ENCODE assay signal across 17 mouse cellular contexts in genomic region chr15:78989152-78990092, GRCm38 (mm10). TPM values are rescaled to one million over a fixed set of nuclear protein-coding genes. Genes with fewer than 3 reads are reported as not detected.
DNase-seq lines count a peak whose midpoint lies in the region; ATAC-seq and TF ChIP-seq lines count a peak whose summit lies in the region.
"Had no signal": no experiment of that assay in that cellular context is flagged by ENCODE, and none has a peak within 500 bp of the region (broad histone marks: within the 10 kb centered on the region; RNA-seq: fewer than 3 reads in every experiment).

No protein-coding gene starts in this region.

- intact Hi-C loops in heart, postnatal 25 days (cut with DNase I): no loop called here

- H3K27ac ChIP-seq in heart, embryonic 10.5 days: peak overlapping the region; percentile 42; the same call in 1 of the 2 replicates
- peak overlapping the region; percentile 46; the same call in 1 of the 2 replicates for H3K27ac ChIP-seq in hindbrain, postnatal 0 days
- no peak overlapping the region for H3K27ac ChIP-seq in hindbrain, embryonic 14.5 days
- peak overlapping the region; percentile 77 for H3K27ac ChIP-seq in forebrain, embryonic 15.5 days (replicated peaks)
- H3K27ac ChIP-seq: midbrain, embryonic 10.5 days had no signal

- H3K36me3 ChIP-seq in heart, embryonic 10.5 days: peaks cover 66% of the 10 kb centered on the region
- peaks cover 40% of the 10 kb centered on the region for H3K36me3 ChIP-seq in hindbrain, postnatal 0 days (ENCODE audit: insufficient read depth, low read length)
- H3K36me3 ChIP-seq in hindbrain, embryonic 14.5 days (replicated peaks; ENCODE audit: control insufficient read depth, insufficient read depth): peaks cover 53% of the 10 kb centered on the region
- H3K36me3 ChIP-seq in forebrain, embryonic 15.5 days: peaks cover 40% of the 10 kb centered on the region

- peaks cover 60% of the 10 kb centered on the region for H3K4me1 ChIP-seq in heart, embryonic 10.5 days
- H3K4me1 ChIP-seq in hindbrain, postnatal 0 days (ENCODE audit: insufficient read depth, low read length): no peaks in the 10 kb centered on the region; the same call in 1 of the 2 replicates
- peaks cover 4% of the 10 kb centered on the region; the same call in 1 of the 2 replicates for H3K4me1 ChIP-seq in hindbrain, embryonic 14.5 days (replicated peaks; ENCODE audit: control insufficient read depth, insufficient read depth, low read length)
- H3K4me1 ChIP-seq in forebrain, embryonic 15.5 days: peaks cover 24% of the 10 kb centered on the region

- 80% methylated on average over 14 of the region's 14 CpGs for WGBS in heart, embryonic 10.5 days
- 82% methylated on average over 14 of the region's 14 CpGs for WGBS in hindbrain, postnatal 0 days
- 90% methylated on average over 14 of the region's 14 CpGs for WGBS in hindbrain, embryonic 14.5 days
- 89% methylated on average over 14 of the region's 14 CpGs for WGBS in forebrain, embryonic 15.5 days

- no peak for ATAC-seq in cerebellum, adult (ENCODE audit: insufficient number of reproducible peaks, low FRiP score, low TSS enrichment)
- no peak for ATAC-seq in hindbrain, postnatal 0 days
- no peak for ATAC-seq in hindbrain, embryonic 14.5 days (ENCODE audit: low FRiP score)
- no peak for ATAC-seq in forebrain, embryonic 15.5 days (replicated peaks)
- ATAC-seq: intestine, embryonic 15.5 days; liver, postnatal 0 days had no signal

- no peak overlapping the region for H3K4me2 ChIP-seq in hindbrain, postnatal 0 days (ENCODE audit: low read depth, low read length)
- no peak overlapping the region for H3K4me2 ChIP-seq in hindbrain, embryonic 14.5 days (replicated peaks)
- H3K4me2 ChIP-seq in forebrain, embryonic 15.5 days (replicated peaks): no peak overlapping the region
- H3K4me2 ChIP-seq: embryonic facial prominence, embryonic 13.5 days; intestine, embryonic 15.5 days; kidney, embryonic 15.5 days; limb, embryonic 15.5 days had no signal

- no peaks in the 10 kb centered on the region for H3K27me3 ChIP-seq in heart, embryonic 10.5 days (ENCODE audit: insufficient read depth, poor library complexity, severe bottlenecking)
- H3K27me3 ChIP-seq in hindbrain, postnatal 0 days (ENCODE audit: insufficient read depth, low read length): no peaks in the 10 kb centered on the region
- no peaks in the 10 kb centered on the region for H3K27me3 ChIP-seq in hindbrain, embryonic 14.5 days (ENCODE audit: control insufficient read depth, insufficient read depth, low read length)
- no peaks in the 10 kb centered on the region for H3K27me3 ChIP-seq in forebrain, embryonic 15.5 days
- H3K27me3 ChIP-seq: embryonic facial prominence, embryonic 13.5 days; intestine, embryonic 15.5 days; kidney, embryonic 15.5 days; limb, embryonic 15.5 days had no signal

- H3K9me3 ChIP-seq in heart, embryonic 10.5 days: no peaks in the 10 kb centered on the region
- no peaks in the 10 kb centered on the region for H3K9me3 ChIP-seq in hindbrain, postnatal 0 days (ENCODE audit: low read length)
- H3K9me3 ChIP-seq in hindbrain, embryonic 14.5 days (ENCODE audit: control insufficient read depth, low read length): no peaks in the 10 kb centered on the region
- no peaks in the 10 kb centered on the region for H3K9me3 ChIP-seq in forebrain, embryonic 15.5 days
- H3K9me3 ChIP-seq: embryonic facial prominence, embryonic 13.5 days; intestine, embryonic 15.5 days; kidney, embryonic 15.5 days; limb, embryonic 15.5 days; midbrain, embryonic 10.5 days had no signal

- TF ChIP-seq CTCF in hindbrain, postnatal 0 days (IDR thresholded peaks at IDR 0.05; ENCODE audit: low read depth): no peak

- peak; percentile 41 for DNase-seq in cerebellum, adult 8-10 months
- DNase-seq in heart, embryonic 10.5 days (ENCODE audit: low spot score): no peak
- DNase-seq in heart, postnatal 25 days (ENCODE audit: low spot score): no peak
- no peak for DNase-seq in hindbrain, postnatal 0 days (ENCODE audit: low spot score)
- DNase-seq in hindbrain, embryonic 14.5 days (ENCODE audit: low spot score): no peak
- DNase-seq in spleen, postnatal 14 days (ENCODE audit: low spot score in 2 of 2): no peak
- DNase-seq: liver, postnatal 0 days; thymus, postnatal 25 days had no signal

- no peak overlapping the region for H3K4me3 ChIP-seq in heart, embryonic 10.5 days
- H3K4me3 ChIP-seq in hindbrain, postnatal 0 days (ENCODE audit: low read length): no peak overlapping the region
- no peak overlapping the region for H3K4me3 ChIP-seq in hindbrain, embryonic 14.5 days (replicated peaks; ENCODE audit: low read length)
- H3K4me3 ChIP-seq in forebrain, embryonic 15.5 days: no peak overlapping the region
- H3K4me3 ChIP-seq: embryonic facial prominence, embryonic 13.5 days; intestine, embryonic 15.5 days; kidney, embryonic 15.5 days; limb, embryonic 15.5 days; midbrain, embryonic 10.5 days had no signal

- H3K9ac ChIP-seq in hindbrain, postnatal 0 days (replicated peaks; ENCODE audit: low read length): no peak overlapping the region
- H3K9ac ChIP-seq in hindbrain, embryonic 14.5 days: no peak overlapping the region
- H3K9ac ChIP-seq in forebrain, embryonic 15.5 days (replicated peaks): no peak overlapping the region
- H3K9ac ChIP-seq: intestine, embryonic 15.5 days; kidney, embryonic 15.5 days; limb, embryonic 15.5 days; liver, postnatal 0 days had no signal

RNA-seq across cellular contexts. Expression of gene H1f0, which starts 38.8 kb away (rescaled TPM):
- polyA plus RNA-seq in heart, embryonic 10.5 days (2016; fragmentation: Nextera tagmentation; extraction: Ambion mirVana): 195 and 250 TPM in 2 replicates
- total RNA-seq in heart, postnatal 25 days (2021): 10 to 100 TPM; 95.9 to 98.4 TPM
- 211 and 233 TPM in 2 replicates for total RNA-seq in hindbrain, postnatal 0 days (2014; rRNA removed)
- 259 and 272 TPM in 2 replicates for polyA plus RNA-seq in hindbrain, postnatal 0 days (2015; fragmentation: Nextera tagmentation; extraction: Ambion mirVana)
- 74.8 and 75.7 TPM in 2 replicates for polyA plus RNA-seq in hindbrain, embryonic 14.5 days (2014; fragmentation: Nextera tagmentation; extraction: Ambion mirVana)
- polyA plus RNA-seq in forebrain, embryonic 15.5 days (2015; fragmentation: Nextera tagmentation; extraction: Ambion mirVana): 470 and 489 TPM in 2 replicates

RNA-seq across cellular contexts. Expression of gene Triobp, which starts 41.9 kb away (rescaled TPM):
- 63.6 and 68.2 TPM in 2 replicates for polyA plus RNA-seq in heart, embryonic 10.5 days (2016; fragmentation: Nextera tagmentation; extraction: Ambion mirVana)
- 10 to 100 TPM; 36.0 to 39.8 TPM for total RNA-seq in heart, postnatal 25 days (2021)
- 42.0 and 57.6 TPM in 2 replicates for total RNA-seq in hindbrain, postnatal 0 days (2014; rRNA removed)
- polyA plus RNA-seq in hindbrain, postnatal 0 days (2015; fragmentation: Nextera tagmentation; extraction: Ambion mirVana): 19.0 and 20.7 TPM in 2 replicates
- polyA plus RNA-seq in hindbrain, embryonic 14.5 days (2014; fragmentation: Nextera tagmentation; extraction: Ambion mirVana): 37.4 and 41.1 TPM in 2 replicates
- polyA plus RNA-seq in forebrain, embryonic 15.5 days (2015; fragmentation: Nextera tagmentation; extraction: Ambion mirVana): 43.3 and 49.9 TPM in 2 replicates

RNA-seq across cellular contexts. Expression of gene Galr3, which starts 52.3 kb away (rescaled TPM):
- polyA plus RNA-seq in heart, embryonic 10.5 days (2016; fragmentation: Nextera tagmentation; extraction: Ambion mirVana): 0.26 TPM in 1 of 2 replicates, not detected in the other
- not detected for total RNA-seq in heart, postnatal 25 days (2021)
- 0.47 and 1.2 TPM in 2 replicates for total RNA-seq in hindbrain, postnatal 0 days (2014; rRNA removed)
- polyA plus RNA-seq in hindbrain, postnatal 0 days (2015; fragmentation: Nextera tagmentation; extraction: Ambion mirVana): 0.20 and 0.25 TPM in 2 replicates
- not detected in 2 replicates for polyA plus RNA-seq in hindbrain, embryonic 14.5 days (2014; fragmentation: Nextera tagmentation; extraction: Ambion mirVana)
- not detected in 2 replicates for polyA plus RNA-seq in forebrain, embryonic 15.5 days (2015; fragmentation: Nextera tagmentation; extraction: Ambion mirVana)
- total RNA-seq: heart, postnatal 14 days had no signal
- polyA plus RNA-seq: C2C12; embryonic facial prominence, embryonic 13.5 days; midbrain, embryonic 10.5 days had no signal

RNA-seq across cellular contexts. Expression of gene Nol12, which starts 54.7 kb away (rescaled TPM):
- polyA plus RNA-seq in heart, embryonic 10.5 days (2016; fragmentation: Nextera tagmentation; extraction: Ambion mirVana): 45.8 and 70.0 TPM in 2 replicates
- total RNA-seq in heart, postnatal 25 days (2021): 10 to 100 TPM; 15.6 to 16.9 TPM
- total RNA-seq in hindbrain, postnatal 0 days (2014; rRNA removed): 4.7 and 8.8 TPM in 2 replicates
- 54.8 and 56.4 TPM in 2 replicates for polyA plus RNA-seq in hindbrain, postnatal 0 days (2015; fragmentation: Nextera tagmentation; extraction: Ambion mirVana)
- polyA plus RNA-seq in hindbrain, embryonic 14.5 days (2014; fragmentation: Nextera tagmentation; extraction: Ambion mirVana): 57.7 and 59.2 TPM in 2 replicates
- 57.4 and 59.3 TPM in 2 replicates for polyA plus RNA-seq in forebrain, embryonic 15.5 days (2015; fragmentation: Nextera tagmentation; extraction: Ambion mirVana)
